Mouse (Mus musculus): Measurements from ENCODE around the gene Pcsk7. TPM values are rescaled to one million over a fixed set of nuclear protein-coding genes. Genes with fewer than 3 reads are reported as not detected.

Pcsk7 gene
- polyA plus RNA-seq (2017; shearing (Covaris generic)) = 50.1 TPM

GRCm38 (mm10) chr9:45906355-45907077 is at the start of gene Pcsk7, which contains the start of gene Rnf214:
TSS of gene Pcsk7 (plus strand) at chr9:45906497.
TSS of gene Rnf214 (minus strand) at chr9:45906911.

DNA sequence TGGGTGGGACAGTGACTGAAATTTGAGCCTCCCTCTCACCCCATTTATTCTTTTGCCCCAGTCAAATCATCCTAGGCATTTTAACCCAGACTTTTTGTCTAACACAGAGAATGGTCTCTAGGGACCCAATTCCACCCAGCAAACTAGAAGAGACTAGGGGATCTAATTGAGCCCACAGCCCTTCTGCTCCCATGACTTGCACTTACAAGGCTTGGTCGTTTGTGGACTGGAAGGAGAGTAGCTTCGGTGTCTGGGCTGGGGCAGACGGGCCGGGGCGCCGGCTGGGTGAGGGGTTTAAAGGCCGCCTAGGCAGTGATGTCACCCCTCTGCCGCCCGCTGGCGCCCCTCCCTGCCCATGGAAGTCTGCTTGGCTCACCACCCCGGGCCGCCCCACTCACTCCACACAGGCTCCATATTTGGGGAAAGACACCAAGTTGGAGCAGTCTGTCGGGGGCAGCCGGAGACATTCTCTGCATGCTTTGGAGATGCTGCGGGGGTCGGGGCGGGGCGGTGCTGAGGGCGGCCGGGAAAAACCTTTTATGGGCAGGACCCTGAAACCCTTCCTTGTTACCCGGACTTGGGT is 29.4 kb downstream of the Pcsk7 start, which contains the start of gene Tagln:
Tagln (minus strand) TSS at position 431 of the 583 bp plus-strand sequence.

DNA sequence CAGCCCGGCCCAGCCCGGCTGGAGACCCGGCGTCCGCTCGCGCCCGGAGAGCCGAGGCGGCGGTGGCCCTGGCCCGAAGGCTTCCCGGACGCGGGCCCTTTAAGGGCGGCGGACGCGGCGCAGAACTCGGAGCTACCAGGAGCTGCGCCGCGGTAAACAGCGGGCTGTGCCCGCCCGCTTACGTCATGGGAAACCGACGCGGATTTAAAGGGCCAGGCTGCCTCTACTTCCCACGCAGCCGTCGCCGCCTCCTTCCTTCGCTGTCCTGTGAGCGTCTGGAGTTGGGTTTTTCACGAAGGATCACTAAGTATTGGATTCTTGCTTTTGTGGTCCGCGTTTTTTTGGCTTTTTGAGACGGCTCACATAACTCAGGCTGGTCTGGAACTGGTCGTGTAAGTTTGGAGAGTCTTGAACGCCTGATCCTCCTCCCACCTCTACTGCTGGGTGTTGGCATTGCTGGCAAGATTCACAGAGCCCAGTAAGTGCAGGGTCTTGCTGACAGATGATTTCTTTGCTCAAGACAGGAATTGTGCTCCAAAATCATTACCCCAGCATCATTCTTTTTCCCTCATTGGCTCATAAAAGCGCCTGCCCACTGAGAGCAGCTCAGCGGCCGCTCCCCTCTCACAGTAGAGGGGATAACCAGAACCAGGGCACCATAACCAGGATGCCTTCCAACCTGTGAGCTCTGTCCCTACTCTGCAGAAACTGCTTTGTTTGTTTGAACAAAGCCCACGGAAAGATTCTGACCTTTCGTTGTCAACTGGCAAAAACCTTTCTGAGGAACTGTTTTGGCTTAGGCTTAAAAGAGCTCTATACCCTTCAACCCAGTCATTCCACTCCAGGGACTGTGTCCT is 49.0 kb downstream of the Pcsk7 start, which contains the start of gene Sidt2:
Sidt2 (minus strand) TSS at position 152 of the 857 bp plus-strand sequence.

Other genes with a start within 250 kb of the Pcsk7 start
- 17.6 TPM for gene Cep164, start 77.8 kb upstream of the Pcsk7 start, polyA plus RNA-seq (2017; shearing (Covaris generic))
- 4.3 TPM for gene Bace1, start 67.9 kb upstream of the Pcsk7 start, polyA plus RNA-seq (2017; shearing (Covaris generic))
- gene Rnf214, start 414 bp downstream of the Pcsk7 start, polyA plus RNA-seq (2017; shearing (Covaris generic)) = 46.3 TPM
- 2.4 TPM for gene Tagln, start 29.6 kb downstream of the Pcsk7 start, polyA plus RNA-seq (2017; shearing (Covaris generic))
- 250 TPM for gene Sidt2, start 48.8 kb downstream of the Pcsk7 start, polyA plus RNA-seq (2017; shearing (Covaris generic))
- gene Pafah1b2, start 106.2 kb downstream of the Pcsk7 start, polyA plus RNA-seq (2017; shearing (Covaris generic)) = 85.0 TPM
- gene Sik3, start 106.3 kb downstream of the Pcsk7 start, polyA plus RNA-seq (2017; shearing (Covaris generic)) = 28.5 TPM

Measured in CD4-positive, CD25-positive, alpha-beta regulatory T cell (primary cell).